Mouse (Mus musculus) skeletal muscle tissue, postnatal 0 days (tissue): Measurements from ENCODE around the gene 2210010C04Rik. TPM values are rescaled to one million over a fixed set of nuclear protein-coding genes. Genes with fewer than 3 reads are reported as not detected.

ENCODE experiments used
- polyA plus RNA-seq: library from polyadenylated mRNA; unstranded; fragments of >200 nt; fragmentation: Nextera tagmentation; extraction: Ambion mirVana; gene quantifications from 2 replicates; pipeline ENCODE4 v1.2.1, GENCODE M21; 2015

The 2210010C04Rik gene
- not detected in 2 replicates for polyA plus RNA-seq

DNA sequence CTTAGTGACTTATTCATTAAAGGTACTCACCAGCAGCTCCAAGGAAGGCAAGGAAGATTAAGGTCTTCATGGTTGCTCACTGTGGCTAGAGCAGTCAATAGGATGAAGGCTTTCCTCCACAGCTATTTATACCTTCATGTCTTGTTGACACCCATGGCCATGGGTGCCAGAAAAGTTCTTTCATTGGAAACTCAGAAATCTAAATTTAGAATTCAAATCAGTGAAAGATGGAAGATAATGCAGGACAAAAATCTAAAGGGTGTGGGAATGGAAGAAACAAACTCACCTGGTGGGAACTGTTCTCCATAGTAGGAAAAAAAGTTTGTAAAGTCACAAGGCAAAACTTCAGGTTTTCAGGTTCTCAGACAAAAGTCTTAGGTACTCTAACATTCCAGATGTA is at the start of gene 2210010C04Rik:
2210010C04Rik (minus strand) TSS at position 101 of the 400 bp plus-strand sequence.

GRCm38 (mm10) chr6:40999379-40999778 is 35.9 kb downstream of the 2210010C04Rik start, which contains the start of gene Gm2663:
Gene Gm2663 (minus strand): TSS chr6:40999479.

Other genes with a start within 250 kb of the 2210010C04Rik start
- not detected in 2 replicates for gene Moxd2, start 148.0 kb downstream of the 2210010C04Rik start, polyA plus RNA-seq
- gene Prss58, start 135.1 kb downstream of the 2210010C04Rik start, polyA plus RNA-seq = not detected in 2 replicates
- gene 1700074P13Rik, start 95.0 kb downstream of the 2210010C04Rik start, polyA plus RNA-seq = not detected in 2 replicates
- gene Gm4744, start 83.6 kb downstream of the 2210010C04Rik start, polyA plus RNA-seq = not detected in 2 replicates
- not detected in 2 replicates for gene 1810009J06Rik, start 70.8 kb downstream of the 2210010C04Rik start, polyA plus RNA-seq
- gene Gm2663, start 36.0 kb downstream of the 2210010C04Rik start, polyA plus RNA-seq = not detected in 2 replicates